Mouse (Mus musculus): ENCODE results near the gene Sult2a4. TPM values are rescaled to one million over a fixed set of nuclear protein-coding genes. Genes with fewer than 3 reads are reported as not detected.
"Not testable (repeated sequence)": the region's sequence is repeated elsewhere in the genome, so short reads cannot be mapped to it uniquely, and the experiment has no call there.

Gene Sult2a4
- not detected for total RNA-seq (2021)
- long read RNA-seq, experiment 1, result 0 reads
- long read RNA-seq, experiment 2, result 0 reads

- DNase-seq (ENCODE audit: low spot score in 2 of 2), result not testable (repeated sequence)
These were observed at the start of gene Sult2a4 for GRCm38 (mm10) chr7:13989507-13989906. Gene Sult2a4, minus strand, starts transcription at chr7:13989607.

DNA sequence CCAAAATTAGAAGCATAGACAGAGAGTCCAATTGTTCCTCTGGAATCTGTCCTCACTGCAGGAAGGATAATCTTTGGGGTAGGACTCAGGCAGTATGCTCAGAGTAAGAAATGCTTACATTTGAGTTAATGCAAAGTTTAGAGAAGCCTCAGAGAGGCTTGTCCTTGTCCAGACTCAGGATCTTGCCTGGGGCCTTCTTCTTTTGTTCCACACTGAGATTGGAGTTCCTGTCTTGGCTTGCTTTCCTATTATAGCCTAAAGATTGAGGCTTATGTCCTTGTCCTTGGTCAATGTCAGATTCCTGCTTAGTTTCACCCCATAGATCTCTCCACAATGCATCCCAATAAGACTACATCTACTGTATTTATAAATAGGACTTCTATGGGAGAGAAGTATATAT is 41.4 kb upstream of the Sult2a4 start:
- not testable (repeated sequence) for DNase-seq (ENCODE audit: low spot score in 2 of 2)

- no peak for DNase-seq (ENCODE audit: low spot score in 2 of 2)
These were observed 23.7 kb upstream of the Sult2a4 start for GRCm38 (mm10) chr7:14013083-14013482.

DNA sequence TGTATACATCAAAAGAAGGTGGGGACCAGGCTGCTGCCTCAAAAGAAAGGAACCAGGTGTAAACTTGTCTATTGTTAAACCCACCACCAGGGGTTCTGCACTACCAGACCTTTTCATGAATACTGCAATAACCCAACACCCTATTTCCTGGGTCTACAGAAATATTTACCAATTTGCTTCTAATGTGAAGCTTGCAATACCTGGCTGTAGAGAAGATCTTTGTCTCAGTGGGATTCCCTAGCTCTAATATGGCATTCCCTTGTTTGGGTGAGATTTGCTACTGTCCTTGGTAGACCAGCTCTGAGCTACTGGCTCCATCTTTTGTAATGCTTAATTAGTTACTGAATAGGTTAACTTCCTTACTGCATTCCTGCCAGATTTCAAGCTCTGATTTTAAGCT is 21.3 kb upstream of the Sult2a4 start:
- DNase-seq (ENCODE audit: low spot score in 2 of 2), result not testable (repeated sequence)

Other genes with a start within 250 kb of the Sult2a4 start
- gene Sult2a1, start 152.2 kb downstream of the Sult2a4 start, total RNA-seq (2021), result not detected
- gene Sult2a3, start 133.4 kb upstream of the Sult2a4 start, total RNA-seq (2021), result not detected

All from layer of hippocampus, postnatal 14 days (tissue).